Mouse (Mus musculus): Measurements from ENCODE around the gene Gm11555.

- TF ChIP-seq CTCF (IDR thresholded peaks at IDR 0.05; ENCODE audit: low read depth, low read length) (no peak), POLR2A (IDR thresholded peaks at IDR 0.05; ENCODE audit: borderline replicate concordance, low read depth, low read length) (no peak)
Observed at GRCm38 (mm10) chr11:99637086-99637485, 12.9 kb downstream of the Gm11555 start.

Measured in bone marrow macrophage, adult 2 months (primary cell).